Mouse (Mus musculus) lung, adult 2 months (tissue): ENCODE results near the gene Tpbpa.
"Not testable (repeated sequence)": the region's sequence is repeated elsewhere in the genome, so short reads cannot be mapped to it uniquely, and the experiment has no call there.

ENCODE experiments used
- CTCF ChIP-seq: fragments of 200-500 bp; IDR thresholded peaks from 2 replicates; pipeline ENCODE4 v1.5.1; 2011; ENCODE audit warnings: mild to moderate bottlenecking, low read length, control low read depth; ENCODE audit not compliant: insufficient read depth
- POLR2A ChIP-seq: fragments of 200-500 bp; IDR thresholded peaks from 2 replicates; pipeline ENCODE4 v1.6.1; 2011; ENCODE audit warnings: low read depth, mild to moderate bottlenecking, control low read depth, low read length, borderline replicate concordance; ENCODE audit errors: extremely low read depth

DNA sequence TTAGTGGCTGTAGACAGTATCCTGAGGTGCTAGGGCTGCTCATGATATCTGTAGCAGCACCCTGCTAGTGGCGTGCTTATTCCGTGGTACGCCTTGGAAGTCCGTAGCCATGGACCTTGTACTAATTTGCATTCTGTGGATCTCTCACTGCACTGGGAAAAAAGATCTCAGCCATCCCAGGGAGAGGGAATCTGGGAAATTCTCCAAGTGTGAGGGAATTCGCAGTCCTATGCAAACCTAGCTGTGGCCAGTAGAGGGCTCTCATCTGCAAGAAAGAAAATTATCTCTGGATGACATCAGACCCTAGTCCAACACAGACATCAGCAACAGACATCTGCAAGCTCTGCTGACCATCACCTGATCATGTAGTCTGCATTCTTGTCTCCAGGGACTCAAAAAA is 22.2 kb upstream of the Tpbpa start:
- TF ChIP-seq POLR2A, CTCF: not testable (repeated sequence)
